Mouse (Mus musculus): ENCODE results near the gene Rtn3. TPM values are rescaled to one million over a fixed set of nuclear protein-coding genes. Genes with fewer than 3 reads are reported as not detected.
A peak's percentile ranks its signal among the peaks of the same experiment; 100 is the strongest.
"Not testable (repeated sequence)": the region's sequence is repeated elsewhere in the genome, so short reads cannot be mapped to it uniquely, and the experiment has no call there.

Rtn3 gene
- polyA plus RNA-seq, 1 experiment from 2014 or later: 268 TPM

- H3K9me3 ChIP-seq (ENCODE audit: control insufficient read depth, low read length): no peaks in the 10 kb centered on the region
- H3K4me3 ChIP-seq (ENCODE audit: low read depth, low read length): peak overlapping the region; percentile 98
- no peaks in the 10 kb centered on the region; the same call in 1 of the 2 replicates for H3K36me3 ChIP-seq (ENCODE audit: control insufficient read depth, insufficient read depth, low read length)
- peak overlapping the region; percentile 93 for H3K27ac ChIP-seq (ENCODE audit: low read depth, low read length)
- under 1% methylated on average over 51 of the region's 59 CpGs for WGBS
- peak; percentile 94 for DNase-seq (ENCODE audit: low spot score)
- peak overlapping the region; percentile 92 for H3K4me2 ChIP-seq (ENCODE audit: low read depth, low read length, severe bottlenecking)
- no peaks in the 10 kb centered on the region for H3K27me3 ChIP-seq (ENCODE audit: control insufficient read depth, insufficient read depth, low read length)
- peak; percentile 57 for ATAC-seq (replicated peaks; ENCODE audit: low FRiP score)
- peak overlapping the region; percentile 99 for H3K9ac ChIP-seq (ENCODE audit: low read length)
- H3K4me1 ChIP-seq (replicated peaks; ENCODE audit: control insufficient read depth, insufficient read depth, low read length): peaks cover 40% of the 10 kb centered on the region
Observed at GRCm38 (mm10) chr19:7417911-7418849, 64.9 kb downstream of the Rtn3 start.

GRCm38 (mm10) chr19:7416834-7417735 lies 66.0 kb downstream of the Rtn3 start, which contains the start of gene 2700081O15Rik:
Gene 2700081O15Rik, plus strand, starts transcription at chr19:7417625.
- Histone ChIP-seq H3K27me3 (ENCODE audit: control insufficient read depth, insufficient read depth, low read length) (no peaks in the 10 kb centered on the region), H3K4me3 (ENCODE audit: low read depth, low read length) (peak within 1 kb of the TSS; percentile 98), H3K27ac (ENCODE audit: low read depth, low read length) (peak within 1 kb of the TSS; percentile 93), H3K9ac (ENCODE audit: low read length) (peak within 1 kb of the TSS; percentile 99), H3K4me1 (replicated peaks; ENCODE audit: control insufficient read depth, insufficient read depth, low read length) (peaks cover 29% of the 10 kb centered on the region), H3K36me3 (ENCODE audit: control insufficient read depth, insufficient read depth, low read length) (no peaks in the 10 kb centered on the region; the same call in 1 of the 2 replicates), H3K4me2 (ENCODE audit: low read depth, low read length, severe bottlenecking) (peak within 1 kb of the TSS; percentile 92), H3K9me3 (ENCODE audit: control insufficient read depth, low read length) (no peaks in the 10 kb centered on the region)
- DNase-seq (ENCODE audit: low spot score): peak; percentile 93
- under 1% methylated on average over 103 of the region's 107 CpGs for WGBS
- peak; percentile 65 for ATAC-seq (replicated peaks; ENCODE audit: low FRiP score)

GRCm38 (mm10) chr19:7415916-7416833 lies 66.9 kb downstream of the Rtn3 start:
- 0 out of 2 replicates have a peak, but pooled peaks have one; percentile 1 for ATAC-seq (replicated peaks; ENCODE audit: low FRiP score)
- Histone ChIP-seq H3K27ac (ENCODE audit: low read depth, low read length) (peak overlapping the region; percentile 93), H3K9ac (ENCODE audit: low read length) (peak overlapping the region; percentile 99), H3K4me1 (replicated peaks; ENCODE audit: control insufficient read depth, insufficient read depth, low read length) (peaks cover 21% of the 10 kb centered on the region), H3K27me3 (ENCODE audit: control insufficient read depth, insufficient read depth, low read length) (no peaks in the 10 kb centered on the region), H3K9me3 (ENCODE audit: control insufficient read depth, low read length) (no peaks in the 10 kb centered on the region), H3K4me2 (ENCODE audit: low read depth, low read length, severe bottlenecking) (peak overlapping the region; percentile 92), H3K4me3 (ENCODE audit: low read depth, low read length) (peak overlapping the region; percentile 98), H3K36me3 (ENCODE audit: control insufficient read depth, insufficient read depth, low read length) (no peaks in the 10 kb centered on the region; the same call in 1 of the 2 replicates)
- 35% methylated on average over 22 of the region's 22 CpGs for WGBS
- no peak for DNase-seq (ENCODE audit: low spot score)

- Histone ChIP-seq H3K4me3 (ENCODE audit: low read depth, low read length) (no peak overlapping the region), H3K36me3 (ENCODE audit: control insufficient read depth, insufficient read depth, low read length) (no peaks in the 10 kb centered on the region), H3K4me1 (replicated peaks; ENCODE audit: control insufficient read depth, insufficient read depth, low read length) (no peaks in the 10 kb centered on the region; the same call in 1 of the 2 replicates), H3K9ac (ENCODE audit: low read length) (no peak overlapping the region), H3K27ac (ENCODE audit: low read depth, low read length) (no peak overlapping the region), H3K4me2 (ENCODE audit: low read depth, low read length, severe bottlenecking) (no peak overlapping the region), H3K9me3 (ENCODE audit: control insufficient read depth, low read length) (no peaks in the 10 kb centered on the region), H3K27me3 (ENCODE audit: control insufficient read depth, insufficient read depth, low read length) (no peaks in the 10 kb centered on the region)
- ATAC-seq (replicated peaks; ENCODE audit: low FRiP score) (no peak), DNase-seq (ENCODE audit: low spot score) (no peak)
- 65% methylated on average over 2 of the region's 2 CpGs for WGBS
Observed at GRCm38 (mm10) chr19:7412361-7412760, 70.7 kb downstream of the Rtn3 start.

- 89% methylated on average over 9 of the region's 9 CpGs for WGBS
- DNase-seq (ENCODE audit: low spot score): no peak
Observed at GRCm38 (mm10) chr19:7404623-7405229, 78.4 kb downstream of the Rtn3 start.

GRCm38 (mm10) chr19:7400635-7401034 lies 82.4 kb downstream of the Rtn3 start:
- no peaks in the 10 kb centered on the region for H3K27me3 ChIP-seq (ENCODE audit: control insufficient read depth, insufficient read depth, low read length)
- ATAC-seq (replicated peaks; ENCODE audit: low FRiP score) (no peak), DNase-seq (ENCODE audit: low spot score) (no peak)
- 80% methylated on average over 11 of the region's 11 CpGs for WGBS
- no peak overlapping the region for H3K27ac ChIP-seq (ENCODE audit: low read depth, low read length)
- H3K9me3 ChIP-seq (ENCODE audit: control insufficient read depth, low read length): no peaks in the 10 kb centered on the region
- no peaks in the 10 kb centered on the region for H3K4me1 ChIP-seq (replicated peaks; ENCODE audit: control insufficient read depth, insufficient read depth, low read length)
- no peak overlapping the region for H3K9ac ChIP-seq (ENCODE audit: low read length)
- no peaks in the 10 kb centered on the region for H3K36me3 ChIP-seq (ENCODE audit: control insufficient read depth, insufficient read depth, low read length)
- H3K4me2 ChIP-seq (ENCODE audit: low read depth, low read length, severe bottlenecking): no peak overlapping the region
- H3K4me3 ChIP-seq (ENCODE audit: low read depth, low read length): no peak overlapping the region

More at GRCm38 (mm10) chr19:7404623-7405229, 78.4 kb downstream of the Rtn3 start:
- Histone ChIP-seq H3K27ac (ENCODE audit: low read depth, low read length) (no peak overlapping the region), H3K4me1 (replicated peaks; ENCODE audit: control insufficient read depth, insufficient read depth, low read length) (no peaks in the 10 kb centered on the region), H3K4me3 (ENCODE audit: low read depth, low read length) (no peak overlapping the region), H3K4me2 (ENCODE audit: low read depth, low read length, severe bottlenecking) (no peak overlapping the region), H3K9me3 (ENCODE audit: control insufficient read depth, low read length) (no peaks in the 10 kb centered on the region), H3K9ac (ENCODE audit: low read length) (no peak overlapping the region), H3K27me3 (ENCODE audit: control insufficient read depth, insufficient read depth, low read length) (no peaks in the 10 kb centered on the region), H3K36me3 (ENCODE audit: control insufficient read depth, insufficient read depth, low read length) (no peaks in the 10 kb centered on the region)
- ATAC-seq (replicated peaks; ENCODE audit: low FRiP score): no peak

GRCm38 (mm10) chr19:7398898-7399297 lies 84.2 kb downstream of the Rtn3 start:
- not testable (repeated sequence) for H3K36me3 ChIP-seq (ENCODE audit: control insufficient read depth, insufficient read depth, low read length); H3K27me3 ChIP-seq (ENCODE audit: control insufficient read depth, insufficient read depth, low read length); H3K4me3 ChIP-seq (ENCODE audit: low read depth, low read length); ATAC-seq (replicated peaks; ENCODE audit: low FRiP score); H3K9me3 ChIP-seq (ENCODE audit: control insufficient read depth, low read length); H3K9ac ChIP-seq (ENCODE audit: low read length); DNase-seq (ENCODE audit: low spot score); H3K27ac ChIP-seq (ENCODE audit: low read depth, low read length); H3K4me2 ChIP-seq (ENCODE audit: low read depth, low read length, severe bottlenecking); H3K4me1 ChIP-seq (replicated peaks; ENCODE audit: control insufficient read depth, insufficient read depth, low read length)
- 37% methylated on average over 24 of the region's 24 CpGs for WGBS
